Mouse (Mus musculus) midbrain, embryonic 15.5 days (tissue): Measurements from ENCODE around the gene Noct. TPM values are rescaled to one million over a fixed set of nuclear protein-coding genes. Genes with fewer than 3 reads are reported as not detected.
"Not testable (repeated sequence)": the region's sequence is repeated elsewhere in the genome, so short reads cannot be mapped to it uniquely, and the experiment has no call there.

ENCODE experiments used
- ATAC-seq: fragments of 200-750 bp; cut with Nextera tagmentation; replicated peaks from 2 replicates; pipeline ENCODE4 v1.8.0; 2017; ENCODE audit warnings: moderate TSS enrichment
- H3K27ac ChIP-seq: fragments of 300-500 bp; sonication (generic); 2 replicates; pipeline ENCODE4 v1.5.1; 2015; ENCODE audit warnings: mild to moderate bottlenecking, inconsistent platforms
- H3K27me3 ChIP-seq: fragments of 300-500 bp; sonication (generic); replicated peaks from 2 replicates; pipeline ENCODE4 v1.6.1; 2015; ENCODE audit warnings: inconsistent platforms
- H3K36me3 ChIP-seq: fragments of 300-500 bp; sonication (generic); replicated peaks from 2 replicates; pipeline ENCODE4 v1.6.1; 2015; ENCODE audit warnings: inconsistent platforms
- H3K4me1 ChIP-seq: fragments of 300-500 bp; sonication (generic); 2 replicates; pipeline ENCODE4 v1.6.1; 2015; ENCODE audit warnings: inconsistent platforms
- H3K4me2 ChIP-seq: fragments of 300-500 bp; sonication (generic); 2 replicates; pipeline ENCODE4 v1.6.1; 2015; ENCODE audit warnings: inconsistent platforms, mild to moderate bottlenecking, moderate library complexity
- H3K4me3 ChIP-seq: fragments of 300-500 bp; sonication (generic); 2 replicates; pipeline ENCODE4 v1.5.1; 2015; ENCODE audit warnings: mild to moderate bottlenecking, inconsistent platforms
- H3K9ac ChIP-seq: fragments of 300-500 bp; sonication (generic); 2 replicates; pipeline ENCODE4 v1.6.1; 2015; ENCODE audit warnings: mild to moderate bottlenecking, inconsistent platforms
- H3K9me3 ChIP-seq: fragments of 300-500 bp; sonication (generic); 2 replicates; pipeline ENCODE4 v1.6.1; 2016; ENCODE audit warnings: inconsistent platforms
- WGBS: fragments of 180-500 bp; shearing (Covaris S2); methylation state at CpG from one replicate; pipeline ENCODE4 v1.1.7; 2015; ENCODE audit warnings: mixed read lengths; 5-methylcytosine and 5-hydroxymethylcytosine counted together
- polyA plus RNA-seq: library from polyadenylated mRNA; unstranded; fragments of >200 nt; fragmentation: Nextera tagmentation; extraction: Ambion mirVana; gene quantifications from 2 replicates; pipeline ENCODE4 v1.2.1, GENCODE M21; 2015

The Noct gene
- polyA plus RNA-seq = 30.9 and 31.7 TPM in 2 replicates

DNA sequence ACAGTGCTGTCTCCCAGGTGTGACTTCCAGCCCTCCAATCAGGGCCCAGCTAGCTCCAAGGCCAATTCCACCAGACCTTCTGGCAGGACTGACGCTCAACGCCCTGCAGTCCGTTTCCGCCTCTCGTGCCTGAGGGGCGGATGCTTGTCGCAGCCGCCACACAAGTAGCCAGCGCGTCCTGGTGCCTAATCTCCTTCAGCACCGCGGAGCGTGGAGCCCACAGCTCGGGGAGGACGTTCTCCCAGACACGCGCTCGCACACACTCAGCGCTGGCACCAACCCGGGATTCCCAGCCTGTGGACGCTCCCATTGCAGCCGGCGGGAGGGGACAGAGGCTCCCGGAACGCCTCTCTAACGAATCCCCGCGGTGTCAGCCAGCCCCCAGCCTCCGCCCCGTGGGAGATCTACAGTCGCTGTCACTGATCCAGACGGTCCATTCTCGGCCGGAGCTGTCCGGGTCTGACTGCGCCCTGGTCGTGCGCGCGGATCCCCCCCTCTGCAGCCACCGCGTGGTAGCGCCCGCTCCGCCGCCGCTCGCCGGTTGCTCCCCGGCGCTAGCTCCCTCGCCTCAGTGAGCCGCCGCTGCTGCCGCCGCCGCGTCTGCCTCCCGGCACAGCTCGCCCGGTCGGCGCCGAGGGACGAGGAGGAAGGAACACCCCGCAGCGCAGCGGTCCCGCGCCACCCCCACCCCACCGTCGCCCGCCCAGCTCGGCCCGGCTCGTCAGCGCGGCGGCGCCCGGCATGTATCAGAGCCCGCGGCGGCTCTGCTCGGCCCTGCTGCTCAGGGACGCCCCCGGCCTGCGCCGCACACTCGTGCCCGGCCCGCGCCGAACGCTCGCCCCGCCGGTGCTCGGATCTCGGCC lies at the start of gene Noct:
TSS of gene Noct (plus strand) at position 85 of the 863 bp plus-strand sequence.
- H3K27me3 ChIP-seq = no peaks in the 10 kb centered on the region
- ATAC-seq = peak; percentile 94
- H3K27ac ChIP-seq = peak within 1 kb of the TSS; percentile 100
- no peaks in the 10 kb centered on the region for H3K9me3 ChIP-seq
- H3K9ac ChIP-seq = peak within 1 kb of the TSS; percentile 81
- peak within 1 kb of the TSS; percentile 80 for H3K4me2 ChIP-seq
- H3K36me3 ChIP-seq = no peaks in the 10 kb centered on the region
- peaks cover 31% of the 10 kb centered on the region for H3K4me1 ChIP-seq
- WGBS = under 1% methylated on average over 99 of the region's 100 CpGs
- peak within 1 kb of the TSS; percentile 69 for H3K4me3 ChIP-seq

DNA sequence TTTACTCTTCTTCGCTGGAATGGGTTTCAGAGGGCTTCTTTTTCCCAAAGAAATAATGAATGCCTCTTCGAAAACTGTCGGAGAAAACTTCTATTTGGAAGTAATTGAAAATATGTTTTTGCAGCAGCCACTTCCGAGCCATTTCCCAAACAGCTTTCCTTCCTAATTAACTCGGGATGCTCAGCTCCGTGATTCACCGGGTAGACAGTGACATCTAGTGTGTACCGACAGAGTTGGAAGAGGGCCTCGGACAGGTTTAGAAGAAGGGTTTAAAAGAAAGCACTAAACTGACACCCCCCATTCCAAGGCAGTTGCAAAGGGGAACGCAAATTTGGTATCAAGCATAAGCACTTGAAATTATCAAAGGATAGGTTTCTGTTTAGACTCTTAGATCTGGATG lies 46.1 kb upstream of the Noct start:
- WGBS = 40% methylated on average over 10 of the region's 10 CpGs
- Histone ChIP-seq H3K36me3 (no peaks in the 10 kb centered on the region), H3K4me3 (no peak overlapping the region), H3K9me3 (no peaks in the 10 kb centered on the region), H3K9ac (no peak overlapping the region), H3K4me2 (no peak overlapping the region), H3K4me1 (no peaks in the 10 kb centered on the region), H3K27me3 (no peaks in the 10 kb centered on the region), H3K27ac (no peak overlapping the region)
- ATAC-seq = no peak

DNA sequence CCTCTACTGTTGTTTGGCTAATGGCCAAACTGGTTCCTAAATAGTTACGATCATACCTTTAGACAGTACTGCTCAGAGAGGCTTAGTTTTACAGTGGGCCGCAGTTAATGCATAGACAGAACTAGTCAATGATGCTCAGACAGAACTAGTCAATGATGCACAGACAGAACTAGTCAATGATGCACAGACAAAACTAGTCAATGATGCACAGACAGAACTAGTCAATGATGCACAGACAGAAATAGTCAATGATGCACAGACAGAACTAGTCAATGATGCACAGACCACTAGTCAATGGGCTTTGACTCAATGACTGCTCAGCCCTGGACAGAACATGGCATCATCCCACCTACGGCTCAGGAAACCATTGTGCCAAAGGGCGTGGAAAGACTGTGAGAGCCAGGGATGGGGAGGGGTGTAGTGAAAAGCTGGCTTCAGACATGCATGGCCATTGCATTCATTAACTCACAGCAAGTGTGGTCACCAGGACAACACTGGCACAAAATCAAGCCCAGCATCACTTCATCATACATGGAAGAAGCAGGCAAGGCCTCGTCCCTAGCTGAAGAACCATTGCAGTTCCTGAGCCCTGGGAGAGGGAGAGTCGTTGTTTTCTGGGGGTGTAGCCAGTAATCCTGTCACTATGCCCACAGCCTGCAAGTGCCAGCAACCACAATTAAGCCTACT lies 44.6 kb upstream of the Noct start:
- no peaks in the 10 kb centered on the region for H3K36me3 ChIP-seq
- WGBS = 77% methylated on average over 6 of the region's 6 CpGs
- H3K9me3 ChIP-seq = no peaks in the 10 kb centered on the region
- H3K4me3 ChIP-seq = no peak overlapping the region
- no peaks in the 10 kb centered on the region for H3K4me1 ChIP-seq
- no peaks in the 10 kb centered on the region for H3K27me3 ChIP-seq
- ATAC-seq = no peak
- no peak overlapping the region for H3K27ac ChIP-seq
- no peak overlapping the region for H3K9ac ChIP-seq
- H3K4me2 ChIP-seq = no peak overlapping the region

DNA sequence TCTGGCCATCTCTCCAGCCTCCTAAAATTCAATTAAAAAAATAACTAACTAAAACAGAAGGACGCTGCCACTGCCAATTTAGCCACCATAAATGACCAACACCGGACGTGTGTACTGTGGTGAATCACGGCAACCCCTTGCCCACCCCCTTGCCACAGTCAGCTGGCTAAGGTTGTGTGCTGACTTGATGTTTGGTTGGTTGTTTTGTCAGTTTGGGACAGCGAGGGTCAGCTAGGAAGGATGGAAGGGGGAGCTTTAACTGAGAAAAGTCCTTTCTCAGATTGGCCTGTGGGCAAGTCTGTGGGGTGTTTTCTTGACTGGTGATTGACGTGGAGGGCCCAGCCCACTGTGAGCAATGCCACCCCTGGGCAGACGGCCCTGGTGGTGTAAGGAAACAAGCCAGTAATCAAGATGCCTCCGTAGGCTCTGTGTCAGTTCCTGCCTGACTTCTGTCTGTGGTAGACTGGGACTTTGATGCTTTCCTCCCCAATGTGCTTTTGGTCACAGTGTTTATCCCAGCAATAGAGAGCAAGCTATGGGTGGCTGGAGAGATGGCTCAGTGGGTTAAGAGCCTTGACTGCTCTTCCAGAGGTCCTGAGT lies 43.8 kb upstream of the Noct start:
- ATAC-seq = no peak
- Histone ChIP-seq H3K4me2 (no peak overlapping the region), H3K4me3 (no peak overlapping the region), H3K27me3 (no peaks in the 10 kb centered on the region), H3K9ac (no peak overlapping the region), H3K9me3 (no peaks in the 10 kb centered on the region), H3K36me3 (no peaks in the 10 kb centered on the region), H3K27ac (no peak overlapping the region), H3K4me1 (no peaks in the 10 kb centered on the region)
- 79% methylated on average over 8 of the region's 8 CpGs for WGBS

DNA sequence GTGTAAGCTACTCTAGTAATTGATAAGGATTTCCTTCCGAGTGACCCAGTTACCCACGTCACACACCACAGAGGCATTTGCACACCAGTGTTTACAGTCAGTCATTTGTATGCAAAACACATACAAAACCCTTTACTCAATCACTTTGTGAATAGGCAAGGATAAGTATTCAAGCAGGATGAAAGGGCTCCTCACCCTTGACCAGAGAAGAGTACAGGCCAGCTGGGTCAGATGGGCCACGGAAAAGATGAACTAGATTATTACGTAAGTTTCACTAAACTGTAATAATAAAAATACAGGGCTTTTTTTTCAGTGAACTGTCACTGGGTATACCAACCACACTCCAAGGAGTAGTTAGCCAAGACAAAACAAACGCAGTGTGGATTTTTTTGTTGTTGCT lies 41.8 kb upstream of the Noct start:
- Histone ChIP-seq H3K27me3 (no peaks in the 10 kb centered on the region), H3K4me1 (no peaks in the 10 kb centered on the region), H3K4me3 (no peak overlapping the region), H3K4me2 (no peak overlapping the region), H3K9me3 (no peaks in the 10 kb centered on the region), H3K36me3 (no peaks in the 10 kb centered on the region), H3K27ac (no peak overlapping the region), H3K9ac (no peak overlapping the region)
- WGBS = 54% methylated on average over 5 of the region's 5 CpGs
- no peak for ATAC-seq

GRCm38 (mm10) chr3:51183508-51183907 lies 40.7 kb upstream of the Noct start:
- H3K27me3 ChIP-seq, H3K4me3 ChIP-seq, H3K4me1 ChIP-seq, ATAC-seq, H3K9me3 ChIP-seq, H3K9ac ChIP-seq, H3K36me3 ChIP-seq, H3K4me2 ChIP-seq, H3K27ac ChIP-seq: not testable (repeated sequence)
- WGBS = 85% methylated on average over 1 of the region's 1 CpGs

- 89% methylated on average over 3 of the region's 3 CpGs for WGBS
- ATAC-seq, H3K4me3 ChIP-seq, H3K36me3 ChIP-seq, H3K4me2 ChIP-seq, H3K27me3 ChIP-seq, H3K27ac ChIP-seq, H3K4me1 ChIP-seq, H3K9me3 ChIP-seq, H3K9ac ChIP-seq: not testable (repeated sequence)
Measured at GRCm38 (mm10) chr3:51183967-51184366, 40.3 kb upstream of the Noct start.

GRCm38 (mm10) chr3:51184715-51185114 lies 39.5 kb upstream of the Noct start:
- Histone ChIP-seq H3K4me2 (no peak overlapping the region), H3K27me3 (no peaks in the 10 kb centered on the region), H3K4me3 (no peak overlapping the region), H3K4me1 (no peaks in the 10 kb centered on the region), H3K9me3 (no peaks in the 10 kb centered on the region), H3K27ac (no peak overlapping the region), H3K36me3 (no peaks in the 10 kb centered on the region), H3K9ac (no peak overlapping the region)
- ATAC-seq = no peak
- WGBS = 83% methylated on average over 10 of the region's 10 CpGs

DNA sequence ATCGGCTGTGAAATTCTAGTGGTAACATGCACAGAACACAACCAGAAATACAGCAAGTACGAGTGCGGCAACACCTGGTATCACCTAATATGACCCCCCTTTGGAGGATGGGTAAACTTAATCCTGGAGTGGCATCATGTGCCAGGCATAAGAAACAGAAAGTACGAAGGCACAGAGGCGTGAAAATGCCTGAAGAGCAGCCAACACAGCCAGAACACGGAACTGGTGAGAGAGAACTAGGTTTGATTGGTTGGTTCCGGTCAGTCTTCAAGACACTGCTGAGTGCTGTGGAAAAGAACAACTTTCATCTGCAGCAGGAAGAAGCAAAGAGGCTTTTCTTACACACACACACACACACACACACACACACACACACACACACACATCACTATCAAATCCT lies 38.8 kb upstream of the Noct start:
- 81% methylated on average over 7 of the region's 7 CpGs for WGBS
- Histone ChIP-seq H3K9me3 (no peaks in the 10 kb centered on the region), H3K36me3 (no peaks in the 10 kb centered on the region), H3K27me3 (no peaks in the 10 kb centered on the region), H3K4me2 (no peak overlapping the region), H3K27ac (no peak overlapping the region), H3K9ac (no peak overlapping the region), H3K4me3 (no peak overlapping the region), H3K4me1 (no peaks in the 10 kb centered on the region)
- no peak for ATAC-seq

DNA sequence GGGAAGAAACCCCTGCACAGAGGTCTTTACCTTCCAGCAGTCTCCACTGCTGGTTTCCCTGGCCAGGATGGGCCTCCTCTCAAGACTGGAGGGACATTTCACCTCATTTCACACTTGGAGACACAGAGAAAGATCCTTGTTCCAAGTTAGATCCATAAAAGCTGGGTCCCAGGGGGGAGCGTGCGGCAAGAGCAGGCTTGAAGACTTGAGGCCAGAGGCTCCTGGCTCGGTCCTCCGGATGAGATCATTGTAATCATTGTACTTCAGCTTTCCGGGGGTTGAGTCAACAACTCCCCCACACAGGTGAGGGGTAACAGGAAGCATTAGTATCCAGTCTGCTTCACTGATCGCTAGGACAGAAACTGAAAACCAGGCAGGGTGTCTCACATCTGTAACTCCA lies 30.2 kb upstream of the Noct start:
- Histone ChIP-seq H3K36me3 (no peaks in the 10 kb centered on the region), H3K4me1 (peaks cover 3% of the 10 kb centered on the region; the same call in 1 of the 2 replicates), H3K4me3 (no peak overlapping the region), H3K27me3 (no peaks in the 10 kb centered on the region), H3K9ac (no peak overlapping the region), H3K27ac (no peak overlapping the region), H3K4me2 (no peak overlapping the region), H3K9me3 (no peaks in the 10 kb centered on the region)
- WGBS = 75% methylated on average over 6 of the region's 6 CpGs
- ATAC-seq = no peak

GRCm38 (mm10) chr3:51195321-51195720 lies 28.9 kb upstream of the Noct start:
- no peak for ATAC-seq
- WGBS = 59% methylated on average over 8 of the region's 8 CpGs
- no peaks in the 10 kb centered on the region for H3K9me3 ChIP-seq

GRCm38 (mm10) chr3:51195736-51196135 lies 28.5 kb upstream of the Noct start:
- no peak overlapping the region for H3K9ac ChIP-seq
- no peak overlapping the region for H3K27ac ChIP-seq
- no peak overlapping the region for H3K4me3 ChIP-seq
- H3K36me3 ChIP-seq = no peaks in the 10 kb centered on the region
- no peaks in the 10 kb centered on the region for H3K9me3 ChIP-seq
- peak overlapping the region; percentile 18 for H3K4me2 ChIP-seq
- ATAC-seq = no peak; the same call in 1 of the 2 replicates
- H3K4me1 ChIP-seq = peaks cover 3% of the 10 kb centered on the region; the same call in 1 of the 2 replicates
- 46% methylated on average over 8 of the region's 8 CpGs for WGBS
- H3K27me3 ChIP-seq = no peaks in the 10 kb centered on the region

More at GRCm38 (mm10) chr3:51195321-51195720, 28.9 kb upstream of the Noct start:
- H3K4me2 ChIP-seq = peak overlapping the region; percentile 18
- no peak overlapping the region for H3K27ac ChIP-seq
- no peaks in the 10 kb centered on the region for H3K36me3 ChIP-seq
- H3K4me1 ChIP-seq = peaks cover 3% of the 10 kb centered on the region; the same call in 1 of the 2 replicates
- no peak overlapping the region for H3K4me3 ChIP-seq
- H3K9ac ChIP-seq = no peak overlapping the region
- H3K27me3 ChIP-seq = no peaks in the 10 kb centered on the region
